ENCODE assay signal across 8 mouse cellular contexts in the genomic region with DNA sequence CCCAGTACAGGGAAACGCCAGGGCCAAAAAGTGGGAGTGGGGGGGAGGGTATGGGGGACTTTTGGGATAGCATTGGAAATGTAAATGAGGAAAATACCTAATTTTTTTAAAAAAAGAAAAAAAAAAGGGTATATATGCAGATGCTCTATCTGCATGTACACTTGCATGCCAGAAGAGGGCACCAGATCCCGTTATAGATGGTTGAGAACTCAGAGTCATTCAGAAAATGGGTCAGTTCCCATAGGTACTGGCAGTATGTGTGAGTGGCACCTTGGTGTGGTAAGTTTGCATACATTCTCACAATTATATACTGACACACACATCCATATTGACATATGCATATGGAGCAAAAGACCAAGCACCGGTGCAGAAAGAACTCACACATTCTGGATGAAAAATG. TPM values are rescaled to one million over a fixed set of nuclear protein-coding genes. Genes with fewer than 3 reads are reported as not detected.
DNase-seq lines count a peak whose midpoint lies in the region; ATAC-seq and TF ChIP-seq lines count a peak whose summit lies in the region.
"Not testable (repeated sequence)": the region's sequence is repeated elsewhere in the genome, so short reads cannot be mapped to it uniquely, and the experiment has no call there.

No protein-coding gene starts in this region.

- peak; percentile 36 to 48 for DNase-seq in adrenal gland, adult 18-20 months (ENCODE audit: low spot score in 2 of 2)
- peak; percentile 75 to 78 for DNase-seq in cerebellum, postnatal 10 days
- DNase-seq in gastrocnemius, postnatal 10 days: peak; percentile 20
- peak; percentile 42 for DNase-seq in kidney, adult 18-20 months
- DNase-seq in limb, embryonic 11.5 days (ENCODE audit: low spot score): peak; percentile 59
- peak; percentile 78 for DNase-seq in naive thymus-derived CD4-positive, alpha-beta T cell, adult 2 months (ENCODE audit: low read depth)
- DNase-seq in stomach, postnatal 0 days (ENCODE audit: low spot score): peak; percentile 23

- not testable (repeated sequence) for H3K36me3 ChIP-seq in limb, embryonic 11.5 days (ENCODE audit: control insufficient read depth, insufficient read depth, low read length); stomach, postnatal 0 days (ENCODE audit: control insufficient read depth, insufficient read depth, low read length)

- not testable (repeated sequence) for H3K27ac ChIP-seq in limb, embryonic 11.5 days (replicated peaks; ENCODE audit: low read depth, low read length); stomach, postnatal 0 days (replicated peaks)

- not testable (repeated sequence) for H3K4me2 ChIP-seq in limb, embryonic 11.5 days (ENCODE audit: low read depth, severe bottlenecking); stomach, postnatal 0 days (replicated peaks; ENCODE audit: low read depth)

- 30% methylated on average over 3 of the region's 3 CpGs for WGBS in limb, embryonic 11.5 days
- WGBS in stomach, postnatal 0 days: 26% methylated on average over 3 of the region's 3 CpGs

- peak; percentile 85 for TF ChIP-seq CTCF in stomach, postnatal 0 days (IDR thresholded peaks at IDR 0.05; ENCODE audit: low read depth)

- H3K4me1 ChIP-seq in limb, embryonic 11.5 days (ENCODE audit: control insufficient read depth, insufficient read depth, low read length); stomach, postnatal 0 days (replicated peaks; ENCODE audit: control insufficient read depth, insufficient read depth): not testable (repeated sequence)

- H3K9ac ChIP-seq in limb, embryonic 11.5 days (ENCODE audit: low read length); stomach, postnatal 0 days (ENCODE audit: low read length): not testable (repeated sequence)

- peak; percentile 27 for ATAC-seq in CD4-positive, CD25-positive, alpha-beta regulatory T cell, adult 4 months
- ATAC-seq in limb, embryonic 11.5 days (ENCODE audit: insufficient number of reproducible peaks, low FRiP score, low TSS enrichment, low read depth); stomach, postnatal 0 days (ENCODE audit: low FRiP score, low TSS enrichment): not testable (repeated sequence)

- not testable (repeated sequence) for H3K9me3 ChIP-seq in limb, embryonic 11.5 days (ENCODE audit: control insufficient read depth, low read length); stomach, postnatal 0 days (ENCODE audit: control insufficient read depth, low read length)

- not testable (repeated sequence) for H3K4me3 ChIP-seq in limb, embryonic 11.5 days (ENCODE audit: low read depth, low read length); stomach, postnatal 0 days (ENCODE audit: low read depth, low read length)

- not testable (repeated sequence) for TF ChIP-seq EP300 in stomach, postnatal 0 days (optimal IDR thresholded peaks at IDR 0.05)

- H3K27me3 ChIP-seq in limb, embryonic 11.5 days (ENCODE audit: control insufficient read depth, insufficient read depth, low read length); stomach, postnatal 0 days (ENCODE audit: control insufficient read depth, insufficient read depth, low read length): not testable (repeated sequence)

RNA-seq across cellular contexts. Expression of a gene that starts 3.2 kb away (rescaled TPM):
- polyA plus RNA-seq in CD4-positive, CD25-positive, alpha-beta regulatory T cell, adult 4 months (2017; shearing (Covaris generic)): 10 to 100 TPM; 22.1 to 23.8 TPM
- total RNA-seq in adrenal gland, adult 18-20 months (2021): 10 to 100 TPM; 14.4 to 15.2 TPM
- 1 to 10 TPM; 6.4 to 6.8 TPM for total RNA-seq in gastrocnemius, postnatal 10 days (2021)
- 26.0 and 30.2 TPM in 2 replicates for polyA plus RNA-seq in limb, embryonic 11.5 days (2014; fragmentation: Nextera tagmentation; extraction: Ambion mirVana)
- 13.8 and 14.0 TPM in 2 replicates for polyA plus RNA-seq in stomach, postnatal 0 days (2015; fragmentation: Nextera tagmentation; extraction: Ambion mirVana)

RNA-seq across cellular contexts. Expression of a gene that starts 10.2 kb away (rescaled TPM):
- 10 to 100 TPM; 42.6 to 57.1 TPM for polyA plus RNA-seq in CD4-positive, CD25-positive, alpha-beta regulatory T cell, adult 4 months (2017; shearing (Covaris generic))
- 10 to 100 TPM; 77.0 to 87.0 TPM for total RNA-seq in adrenal gland, adult 18-20 months (2021)
- total RNA-seq in gastrocnemius, postnatal 10 days (2021): 10 to 100 TPM; 43.0 to 46.6 TPM
- 70.9 and 73.6 TPM in 2 replicates for polyA plus RNA-seq in limb, embryonic 11.5 days (2014; fragmentation: Nextera tagmentation; extraction: Ambion mirVana)
- polyA plus RNA-seq in stomach, postnatal 0 days (2015; fragmentation: Nextera tagmentation; extraction: Ambion mirVana): 75.3 and 83.8 TPM in 2 replicates

RNA-seq across cellular contexts. Expression of a gene that starts 19.3 kb away (rescaled TPM):
- 1 to 10 TPM; 3.6 to 4.9 TPM for polyA plus RNA-seq in CD4-positive, CD25-positive, alpha-beta regulatory T cell, adult 4 months (2017; shearing (Covaris generic))
- total RNA-seq in adrenal gland, adult 18-20 months (2021): 10 to 100 TPM; 20.9 to 25.6 TPM
- 1 to 10 TPM; 7.0 to 9.3 TPM for total RNA-seq in gastrocnemius, postnatal 10 days (2021)
- polyA plus RNA-seq in limb, embryonic 11.5 days (2014; fragmentation: Nextera tagmentation; extraction: Ambion mirVana): 7.8 and 10.1 TPM in 2 replicates
- 5.5 and 6.4 TPM in 2 replicates for polyA plus RNA-seq in stomach, postnatal 0 days (2015; fragmentation: Nextera tagmentation; extraction: Ambion mirVana)

RNA-seq across cellular contexts. Expression of a gene that starts 47.2 kb away (rescaled TPM):
- 1 to 10 TPM; 3.4 to 5.0 TPM for polyA plus RNA-seq in CD4-positive, CD25-positive, alpha-beta regulatory T cell, adult 4 months (2017; shearing (Covaris generic))
- total RNA-seq in adrenal gland, adult 18-20 months (2021): 10 to 100 TPM; 37.7 to 43.7 TPM
- 10 to 100 TPM; 11.3 to 12.6 TPM for total RNA-seq in gastrocnemius, postnatal 10 days (2021)
- polyA plus RNA-seq in limb, embryonic 11.5 days (2014; fragmentation: Nextera tagmentation; extraction: Ambion mirVana): 40.5 and 44.0 TPM in 2 replicates
- polyA plus RNA-seq in stomach, postnatal 0 days (2015; fragmentation: Nextera tagmentation; extraction: Ambion mirVana): 11.4 and 13.9 TPM in 2 replicates

Comparison
In these comparisons a context has a peak if more than half of its experiments do, and no peak if none do; other contexts are left out.
1. DNase-seq: peak in every context shown above with its lines; median percentile 78 in naive thymus-derived CD4-positive, alpha-beta T cell, adult 2 months; 76 in cerebellum, postnatal 10 days; 59 in limb, embryonic 11.5 days; 42 in adrenal gland, adult 18-20 months; 42 in kidney, adult 18-20 months; 23 in stomach, postnatal 0 days; 20 in gastrocnemius, postnatal 10 days.